Mouse (Mus musculus): ENCODE data around the gene Apex1.
"Not testable (repeated sequence)": the region's sequence is repeated elsewhere in the genome, so short reads cannot be mapped to it uniquely, and the experiment has no call there.

Gene Apex1

DNA sequence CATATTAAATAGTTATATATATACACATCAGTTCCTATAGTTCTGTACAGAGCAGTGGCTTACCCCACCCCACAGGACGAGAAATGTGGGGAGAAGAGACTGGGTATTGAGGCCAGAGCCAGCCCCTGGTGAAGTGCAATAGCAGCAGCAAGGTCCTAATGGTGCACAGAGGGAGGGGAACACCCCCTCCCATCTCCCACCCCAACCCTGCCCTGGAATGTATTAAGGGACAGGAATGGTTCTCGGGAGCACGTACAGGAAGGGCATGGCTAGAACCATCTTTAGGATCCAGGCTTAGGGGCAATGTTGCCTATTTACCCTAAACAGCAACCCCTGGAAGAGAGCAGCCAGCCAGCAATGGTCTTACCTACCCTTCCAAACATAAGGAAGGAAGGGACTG is 2.6 kb downstream of the Apex1 start:
- DNase-seq: no peak

DNA sequence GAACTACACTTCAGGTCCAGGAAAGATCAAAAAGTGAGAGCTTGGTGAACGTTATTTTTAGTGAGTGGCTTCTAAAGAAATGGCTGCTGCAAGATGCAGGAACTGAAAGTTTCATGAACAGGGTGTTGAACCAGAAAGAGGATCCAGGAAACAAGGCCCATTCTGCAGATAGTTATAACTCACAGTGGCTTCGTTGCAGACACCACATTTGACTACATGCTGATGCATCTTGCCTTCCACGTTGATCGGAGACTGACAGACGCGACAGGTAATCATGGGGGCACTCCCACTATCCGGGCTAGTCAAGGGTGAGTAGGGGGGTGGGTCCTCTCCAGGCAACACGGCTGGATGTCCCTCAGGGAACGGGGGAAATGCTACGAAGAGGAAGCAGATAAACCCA is 5.2 kb downstream of the Apex1 start:
- DNase-seq: no peak

DNA sequence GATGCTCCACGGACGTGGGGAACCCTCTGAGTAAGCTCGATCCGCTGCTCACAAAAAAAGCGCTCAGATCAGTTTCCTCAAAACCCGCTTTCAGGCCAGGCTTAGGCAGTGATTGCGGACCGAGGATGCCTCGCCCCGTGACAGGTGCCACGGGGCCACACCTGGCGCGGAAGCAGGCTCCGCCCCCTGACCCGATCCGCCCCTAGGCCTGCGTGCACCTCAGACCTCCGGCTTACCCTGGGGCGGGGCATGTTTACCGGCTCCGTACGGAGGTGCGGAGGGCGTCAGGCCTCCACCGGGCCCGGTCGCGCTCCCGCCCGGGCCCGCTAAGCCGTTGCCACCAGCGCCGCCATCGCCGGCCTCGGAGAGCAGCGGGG is 5.6 kb downstream of the Apex1 start:
- DNase-seq: peak; percentile 71

DNA sequence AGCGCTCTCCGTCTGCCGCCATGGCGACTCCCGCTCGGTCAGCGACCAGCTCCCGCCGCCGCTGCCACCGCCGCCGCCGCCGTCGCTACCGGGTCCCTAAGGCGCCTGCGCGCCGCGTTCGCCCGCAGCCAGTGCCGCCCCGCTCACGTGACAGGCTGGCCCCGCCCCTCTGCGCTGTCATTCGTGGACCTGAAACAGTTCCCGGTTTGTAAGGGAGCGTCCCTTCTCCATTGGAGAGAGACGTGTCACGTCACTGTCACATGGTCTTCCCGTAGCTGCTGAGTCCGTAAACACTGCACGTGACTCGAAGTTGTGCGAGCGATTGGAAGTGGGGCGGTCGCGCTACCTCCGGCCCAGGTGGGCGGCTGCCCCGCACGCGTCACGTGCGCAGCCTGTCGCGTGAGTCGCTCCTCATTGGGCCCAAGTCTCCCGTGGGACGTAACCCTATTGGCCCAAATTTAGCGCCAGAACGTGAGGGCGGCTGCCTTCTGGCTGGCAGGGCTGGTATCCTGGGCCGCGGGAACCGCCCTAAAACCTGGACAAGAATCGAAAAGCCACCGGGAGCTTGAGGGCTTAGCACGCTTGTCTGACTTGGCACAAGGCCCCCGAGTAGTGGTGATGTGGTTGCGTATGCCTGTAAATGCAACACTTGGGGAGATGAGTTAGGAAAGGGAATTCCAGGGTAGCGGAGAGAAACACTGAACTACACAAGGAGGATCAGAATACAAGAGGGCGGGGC is 6.2 kb downstream of the Apex1 start, which contains the start of the genes Pip4p1 and Pnp:
Pip4p1 (minus strand) TSS at position 103 of the 739 bp plus-strand sequence.
Pnp (plus strand) TSS at position 329 of the 739 bp plus-strand sequence.
- DNase-seq: peak; percentile 100

DNA sequence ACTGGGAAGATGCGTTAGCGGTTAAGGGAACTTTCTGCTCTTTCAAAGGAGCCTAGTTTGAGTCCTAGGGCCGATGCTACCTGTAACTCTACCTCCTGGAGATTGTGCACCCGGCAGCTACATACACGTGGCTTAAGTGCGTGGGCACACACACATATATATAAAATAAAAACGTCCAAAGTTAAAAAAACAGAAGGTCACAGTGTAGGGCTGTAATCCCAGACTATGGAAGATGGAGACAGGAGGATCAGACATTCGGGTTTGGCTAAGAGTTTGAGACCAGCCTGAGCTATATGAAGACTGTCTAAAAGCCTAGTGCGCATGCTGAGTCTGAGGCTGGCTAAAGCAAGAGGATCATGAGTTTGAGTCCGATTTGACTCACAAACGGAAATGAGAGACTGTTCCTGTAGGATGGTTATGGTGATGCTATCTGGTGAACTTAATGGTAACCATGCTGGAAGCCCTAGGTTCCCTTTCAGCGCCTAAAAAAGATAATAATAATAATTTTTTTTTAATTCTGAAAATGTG is 6.8 kb downstream of the Apex1 start:
- no peak for DNase-seq

DNA sequence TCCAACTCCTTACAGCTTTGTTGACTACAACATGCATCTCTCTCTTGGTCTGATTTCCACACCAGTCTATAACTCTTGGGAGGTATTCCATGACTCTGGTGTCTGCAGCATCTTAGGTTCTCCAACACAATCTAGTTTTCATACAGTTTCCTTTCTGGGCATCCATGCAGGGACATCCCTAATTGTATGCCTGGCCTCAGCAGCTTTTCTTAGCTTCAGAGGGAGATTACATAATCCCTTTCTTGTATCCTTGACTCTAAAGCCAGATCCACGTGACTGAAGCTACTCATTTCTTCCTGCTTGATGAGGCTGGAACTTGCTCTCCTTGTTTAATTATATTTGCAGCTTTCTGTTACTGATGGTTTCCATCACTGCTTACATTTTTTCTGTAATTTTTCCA is 11.9 kb downstream of the Apex1 start:
- no peak for DNase-seq

GRCm38 (mm10) chr14:50938119-50938908 is 13.5 kb downstream of the Apex1 start:
- DNase-seq: no peak

DNA sequence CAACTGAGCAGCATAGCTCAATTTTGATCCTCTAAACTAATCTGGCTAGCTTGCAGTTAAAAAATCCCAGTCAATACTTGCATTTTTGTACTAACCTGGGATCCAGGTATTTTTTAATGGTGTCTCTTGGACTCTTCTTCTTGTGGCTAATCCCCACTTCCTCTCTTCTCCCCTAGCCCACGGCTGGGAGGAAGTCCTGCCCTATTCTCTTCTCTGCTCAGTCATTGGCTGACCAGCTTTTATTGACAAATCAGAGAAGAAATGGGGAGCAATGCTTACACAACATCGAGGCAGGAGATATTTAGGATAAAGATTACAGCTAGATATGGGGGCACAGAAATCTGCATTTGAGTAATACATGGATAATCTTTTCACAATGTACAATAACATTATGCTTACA is 14.2 kb downstream of the Apex1 start:
- no peak for DNase-seq

- peak; percentile 97 for DNase-seq
Observed at GRCm38 (mm10) chr14:50943932-50944667, 19.3 kb downstream of the Apex1 start, which contains the start of gene Gm49342. Gene Gm49342 (plus strand): TSS chr14:50944517.

GRCm38 (mm10) chr14:50944668-50945033 is 19.9 kb downstream of the Apex1 start:
- not testable (repeated sequence) for DNase-seq

DNA sequence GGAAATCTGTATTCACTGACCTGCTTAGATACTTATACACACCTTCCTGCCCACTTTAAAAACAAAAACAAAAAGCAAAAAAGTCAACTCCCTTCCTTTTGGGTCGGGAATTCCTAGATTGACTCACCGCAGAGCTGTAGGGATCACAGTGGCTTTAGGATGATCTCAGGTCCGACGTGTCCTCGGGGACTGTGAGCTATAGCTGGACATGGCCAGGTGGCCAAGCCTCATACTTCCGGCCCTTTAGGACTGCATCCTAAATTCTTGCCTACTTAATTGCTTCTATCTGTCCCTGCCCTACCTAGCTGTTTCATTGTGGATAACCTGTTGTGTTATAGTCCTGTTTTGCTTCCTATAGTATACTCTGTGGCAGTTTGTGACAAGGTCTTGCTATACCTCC is 20.3 kb downstream of the Apex1 start:
- DNase-seq: not testable (repeated sequence)

GRCm38 (mm10) chr14:50945526-50945925 is 20.8 kb downstream of the Apex1 start:
- not testable (repeated sequence) for DNase-seq

- DNase-seq: no peak
Observed at GRCm38 (mm10) chr14:50955487-50955886, 30.7 kb downstream of the Apex1 start.

GRCm38 (mm10) chr14:50955942-50956508 is 31.3 kb downstream of the Apex1 start, which contains the start of gene Pnp2:
Gene Pnp2 (plus strand): TSS chr14:50955992.
- DNase-seq: peak; percentile 71

DNA sequence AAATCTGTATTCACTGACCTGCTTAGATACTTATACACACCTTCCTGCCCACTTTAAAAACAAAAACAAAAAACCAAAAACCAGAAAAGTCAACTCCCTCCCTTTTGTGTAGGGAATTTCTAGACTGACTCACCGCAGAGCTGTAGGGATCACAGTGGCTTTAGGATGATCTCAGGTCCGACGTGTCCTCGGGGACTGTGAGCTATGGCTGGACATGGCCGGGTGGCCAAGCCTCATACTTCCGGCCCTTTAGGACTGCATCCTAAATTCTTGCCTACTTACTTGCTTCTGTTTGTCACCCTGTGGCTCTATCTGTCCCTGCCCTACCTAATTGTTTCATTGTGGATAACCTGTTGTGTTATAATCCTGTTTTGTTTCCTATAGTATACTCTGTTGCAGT is 32.0 kb downstream of the Apex1 start:
- not testable (repeated sequence) for DNase-seq

GRCm38 (mm10) chr14:50957146-50957545 is 32.4 kb downstream of the Apex1 start:
- not testable (repeated sequence) for DNase-seq

DNA sequence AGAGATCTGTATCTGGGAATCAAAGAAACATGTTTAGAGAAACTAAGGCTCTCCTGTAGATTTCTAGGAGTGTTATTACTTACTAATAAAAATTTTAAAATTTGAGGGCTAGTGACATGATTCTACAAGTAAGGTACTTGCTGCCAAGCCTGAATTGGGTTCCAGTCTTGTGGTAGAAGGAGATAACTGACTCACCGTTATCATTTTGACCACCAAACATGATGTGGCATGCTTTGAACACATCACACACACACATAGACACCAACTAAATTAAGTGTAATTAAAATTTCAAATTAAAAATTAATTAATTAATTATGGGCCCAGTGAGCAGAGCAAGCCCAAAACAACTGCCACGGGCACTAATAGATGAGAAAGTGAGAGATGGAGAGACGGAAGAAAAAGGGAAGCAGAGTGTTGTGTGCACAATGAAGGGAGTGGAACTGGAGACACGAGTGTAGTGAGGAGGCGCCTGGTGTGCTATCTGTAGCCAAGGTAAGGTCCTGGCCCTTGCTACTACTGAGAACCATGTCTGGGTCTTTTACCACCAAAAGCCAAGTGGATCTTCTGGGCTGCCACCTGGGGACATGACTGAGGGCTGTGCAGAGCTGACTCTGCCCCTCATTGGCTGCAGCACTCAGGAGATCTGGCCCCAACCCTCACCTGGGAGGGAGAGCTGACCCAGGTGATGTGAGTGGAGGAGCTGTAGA is 33.7 kb downstream of the Apex1 start:
- DNase-seq: not testable (repeated sequence)

GRCm38 (mm10) chr14:50968216-50968980 is 43.6 kb downstream of the Apex1 start:
- no peak for DNase-seq

DNA sequence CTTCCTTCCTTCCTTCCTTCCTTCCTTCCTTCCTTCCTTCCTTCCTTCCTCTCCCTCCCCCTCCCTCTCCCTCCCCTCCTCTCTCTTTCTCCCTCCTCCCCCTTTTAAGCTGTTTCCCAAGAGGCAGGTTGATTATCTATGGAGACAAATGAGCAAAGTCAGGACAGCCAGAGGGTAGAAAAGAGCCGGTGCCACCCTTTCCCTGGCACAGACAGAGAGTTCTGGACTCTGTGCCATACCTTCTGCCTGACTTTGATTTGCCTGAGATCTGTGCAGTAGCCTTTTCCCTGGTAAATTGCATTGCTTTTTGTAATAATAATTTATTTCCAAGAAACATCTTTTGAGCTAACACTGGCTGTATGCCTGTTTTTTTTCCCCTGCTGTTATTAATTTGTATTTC is 44.3 kb downstream of the Apex1 start:
- DNase-seq: no peak

GRCm38 (mm10) chr14:50969558-50970544 is 45.1 kb downstream of the Apex1 start:
- peak; percentile 40 for DNase-seq

Measured in lung, postnatal 10 days (tissue).